Mouse (Mus musculus): ENCODE measurements around the gene Arrdc5.

GRCm38 (mm10) chr17:56348128-56348527, 48.0 kb upstream of the Arrdc5 start:
- TF ChIP-seq CTCF (IDR thresholded peaks at IDR 0.05; ENCODE audit: control insufficient read depth, insufficient read depth, insufficient read length), result no peak
- no peak for TF ChIP-seq USF1 (IDR thresholded peaks at IDR 0.05; ENCODE audit: low read depth)
